Mouse (Mus musculus): ENCODE results near the gene S100a6.

Gene S100a6

GRCm38 (mm10) chr3:90612061-90612460 is 621 bp upstream of the S100a6 start:
- peaks cover 37% of the 10 kb centered on the region for H3K27me3 ChIP-seq (ENCODE audit: insufficient read depth, low read length)
- H3K4me3 ChIP-seq (replicated peaks; ENCODE audit: low read length) = peak overlapping the region; percentile 74; the same call in 1 of the 2 replicates
- no peaks in the 10 kb centered on the region for H3K36me3 ChIP-seq (ENCODE audit: insufficient read depth, low read length)
- no peaks in the 10 kb centered on the region for H3K9me3 ChIP-seq (ENCODE audit: low read length)
- TF ChIP-seq NANOG (IDR thresholded peaks at IDR 0.05; ENCODE audit: borderline replicate concordance, low read length) = no peak
- TF ChIP-seq POU5F1 (IDR thresholded peaks at IDR 0.05; ENCODE audit: borderline replicate concordance, low read length) = no peak
- TF ChIP-seq CTCF (conservative IDR thresholded peaks at IDR 0.05; ENCODE audit: low read length) = no peak
- peaks cover 53% of the 10 kb centered on the region for H3K4me1 ChIP-seq (replicated peaks; ENCODE audit: low read depth, low read length)

GRCm38 (mm10) chr3:90613461-90614147 is 922 bp downstream of the S100a6 start:
- no peaks in the 10 kb centered on the region for H3K36me3 ChIP-seq (ENCODE audit: insufficient read depth, low read length)
- peaks cover 53% of the 10 kb centered on the region for H3K4me1 ChIP-seq (replicated peaks; ENCODE audit: low read depth, low read length)
- no peak for TF ChIP-seq NANOG (IDR thresholded peaks at IDR 0.05; ENCODE audit: borderline replicate concordance, low read length)
- TF ChIP-seq POU5F1 (IDR thresholded peaks at IDR 0.05; ENCODE audit: borderline replicate concordance, low read length) = no peak
- no peak for TF ChIP-seq CTCF (conservative IDR thresholded peaks at IDR 0.05; ENCODE audit: low read length)
- H3K9me3 ChIP-seq (ENCODE audit: low read length) = no peaks in the 10 kb centered on the region
- H3K4me3 ChIP-seq (replicated peaks; ENCODE audit: low read length) = peak overlapping the region; percentile 74
- H3K27me3 ChIP-seq (ENCODE audit: insufficient read depth, low read length) = peaks cover 25% of the 10 kb centered on the region

DNA sequence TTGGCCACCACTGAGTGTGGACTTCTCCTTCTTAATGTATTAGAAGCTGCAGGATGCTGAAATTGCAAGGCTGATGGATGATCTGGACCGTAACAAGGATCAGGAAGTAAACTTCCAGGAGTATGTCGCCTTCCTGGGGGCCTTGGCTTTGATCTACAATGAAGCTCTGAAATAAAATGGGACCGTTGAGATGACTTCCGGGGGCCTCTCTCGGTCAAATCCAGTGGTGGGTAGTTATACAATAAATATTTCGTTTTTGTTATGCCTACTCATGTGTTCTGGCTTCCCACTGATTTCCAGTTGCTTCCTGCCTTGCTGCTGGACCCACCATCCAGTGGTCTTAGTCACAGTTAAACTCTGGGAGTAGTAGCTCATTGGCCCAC is 1.5 kb downstream of the S100a6 start:
- H3K36me3 ChIP-seq (ENCODE audit: insufficient read depth, low read length) = no peaks in the 10 kb centered on the region
- no peaks in the 10 kb centered on the region for H3K9me3 ChIP-seq (ENCODE audit: low read length)
- no peak overlapping the region for H3K4me3 ChIP-seq (replicated peaks; ENCODE audit: low read length)
- peaks cover 53% of the 10 kb centered on the region for H3K4me1 ChIP-seq (replicated peaks; ENCODE audit: low read depth, low read length)
- peaks cover 20% of the 10 kb centered on the region for H3K27me3 ChIP-seq (ENCODE audit: insufficient read depth, low read length)
- TF ChIP-seq CTCF (conservative IDR thresholded peaks at IDR 0.05; ENCODE audit: low read length) (no peak), NANOG (IDR thresholded peaks at IDR 0.05; ENCODE audit: borderline replicate concordance, low read length) (no peak), POU5F1 (IDR thresholded peaks at IDR 0.05; ENCODE audit: borderline replicate concordance, low read length) (no peak)

DNA sequence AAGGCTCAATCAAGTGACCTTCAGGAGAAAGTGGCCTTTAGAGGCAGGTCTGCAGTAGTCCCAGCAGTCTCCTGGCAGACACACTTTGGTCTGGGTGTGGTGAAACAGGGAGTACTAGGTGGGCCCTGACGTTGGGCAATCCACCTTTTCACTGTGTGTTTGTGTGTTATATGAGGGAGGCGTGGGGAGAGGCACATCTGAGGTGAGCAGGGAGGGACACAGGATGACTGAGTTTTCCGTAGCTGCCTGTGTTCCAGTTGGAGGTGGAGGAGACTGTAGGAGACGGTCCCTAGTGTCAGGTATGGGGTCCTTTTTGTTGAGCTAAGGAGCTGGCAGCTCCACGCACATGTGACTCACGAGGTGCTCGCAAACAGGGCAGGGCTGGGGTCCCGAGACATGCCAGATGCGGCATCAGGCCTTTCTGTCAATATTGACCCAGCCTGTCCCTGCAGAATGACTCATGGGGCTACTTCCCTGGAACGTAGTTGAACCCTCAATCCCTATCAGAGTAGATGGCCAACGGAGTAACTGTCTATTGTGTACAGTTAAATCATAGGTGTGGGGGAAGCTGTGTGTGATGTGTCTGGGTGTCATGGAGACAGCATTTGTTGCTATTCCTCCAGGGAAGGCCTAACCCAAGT is 2.0 kb downstream of the S100a6 start:
- peaks cover 17% of the 10 kb centered on the region for H3K27me3 ChIP-seq (ENCODE audit: insufficient read depth, low read length)
- peaks cover 53% of the 10 kb centered on the region for H3K4me1 ChIP-seq (replicated peaks; ENCODE audit: low read depth, low read length)
- no peaks in the 10 kb centered on the region for H3K9me3 ChIP-seq (ENCODE audit: low read length)
- H3K36me3 ChIP-seq (ENCODE audit: insufficient read depth, low read length) = no peaks in the 10 kb centered on the region
- no peak for TF ChIP-seq NANOG (IDR thresholded peaks at IDR 0.05; ENCODE audit: borderline replicate concordance, low read length)
- TF ChIP-seq CTCF (conservative IDR thresholded peaks at IDR 0.05; ENCODE audit: low read length) = no peak
- TF ChIP-seq POU5F1 (IDR thresholded peaks at IDR 0.05; ENCODE audit: borderline replicate concordance, low read length) = no peak
- no peak overlapping the region for H3K4me3 ChIP-seq (replicated peaks; ENCODE audit: low read length)

- no peaks in the 10 kb centered on the region for H3K9me3 ChIP-seq (ENCODE audit: low read length)
- TF ChIP-seq POU5F1 (IDR thresholded peaks at IDR 0.05; ENCODE audit: borderline replicate concordance, low read length) (no peak), NANOG (IDR thresholded peaks at IDR 0.05; ENCODE audit: borderline replicate concordance, low read length) (no peak), CTCF (conservative IDR thresholded peaks at IDR 0.05; ENCODE audit: low read length) (peak; percentile 42)
- peaks cover 53% of the 10 kb centered on the region for H3K4me1 ChIP-seq (replicated peaks; ENCODE audit: low read depth, low read length)
- H3K27me3 ChIP-seq (ENCODE audit: insufficient read depth, low read length) = peaks cover 15% of the 10 kb centered on the region
- no peaks in the 10 kb centered on the region for H3K36me3 ChIP-seq (ENCODE audit: insufficient read depth, low read length)
- no peak overlapping the region for H3K4me3 ChIP-seq (replicated peaks; ENCODE audit: low read length)
Observed at GRCm38 (mm10) chr3:90615415-90615814, 2.7 kb downstream of the S100a6 start.

DNA sequence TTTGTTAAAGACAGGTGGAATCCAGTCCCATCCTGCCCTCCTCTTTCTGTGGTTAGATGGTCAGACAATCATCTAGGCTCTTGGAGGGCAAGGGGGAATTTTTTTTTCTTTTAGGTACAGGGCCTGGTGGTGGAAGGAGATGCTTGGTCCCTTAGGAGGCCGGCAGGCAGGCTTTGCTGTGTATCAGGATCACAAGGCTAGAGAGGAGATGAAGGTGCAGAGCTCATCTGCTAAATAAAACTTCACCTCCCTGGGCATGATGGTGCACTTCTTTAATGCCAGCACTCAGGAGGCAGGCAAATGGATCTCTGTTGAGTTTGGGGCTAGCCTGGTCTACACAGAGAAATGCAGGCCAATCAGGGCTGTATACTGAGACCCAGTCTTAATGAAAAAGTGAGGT is 3.2 kb downstream of the S100a6 start:
- Histone ChIP-seq H3K27me3 (ENCODE audit: insufficient read depth, low read length) (peaks cover 15% of the 10 kb centered on the region), H3K4me3 (replicated peaks; ENCODE audit: low read length) (no peak overlapping the region), H3K4me1 (replicated peaks; ENCODE audit: low read depth, low read length) (peaks cover 53% of the 10 kb centered on the region), H3K9me3 (ENCODE audit: low read length) (no peaks in the 10 kb centered on the region), H3K36me3 (ENCODE audit: insufficient read depth, low read length) (no peaks in the 10 kb centered on the region)
- TF ChIP-seq CTCF (conservative IDR thresholded peaks at IDR 0.05; ENCODE audit: low read length) (no peak), NANOG (IDR thresholded peaks at IDR 0.05; ENCODE audit: borderline replicate concordance, low read length) (no peak), POU5F1 (IDR thresholded peaks at IDR 0.05; ENCODE audit: borderline replicate concordance, low read length) (no peak)

GRCm38 (mm10) chr3:90617586-90617985 is 4.9 kb downstream of the S100a6 start:
- Histone ChIP-seq H3K4me3 (replicated peaks; ENCODE audit: low read length) (no peak overlapping the region), H3K27me3 (ENCODE audit: insufficient read depth, low read length) (peaks cover 15% of the 10 kb centered on the region), H3K36me3 (ENCODE audit: insufficient read depth, low read length) (no peaks in the 10 kb centered on the region), H3K9me3 (ENCODE audit: low read length) (no peaks in the 10 kb centered on the region), H3K4me1 (replicated peaks; ENCODE audit: low read depth, low read length) (peaks cover 41% of the 10 kb centered on the region)
- TF ChIP-seq CTCF (conservative IDR thresholded peaks at IDR 0.05; ENCODE audit: low read length) (peak; percentile 65), NANOG (IDR thresholded peaks at IDR 0.05; ENCODE audit: borderline replicate concordance, low read length) (no peak), POU5F1 (IDR thresholded peaks at IDR 0.05; ENCODE audit: borderline replicate concordance, low read length) (no peak)

DNA sequence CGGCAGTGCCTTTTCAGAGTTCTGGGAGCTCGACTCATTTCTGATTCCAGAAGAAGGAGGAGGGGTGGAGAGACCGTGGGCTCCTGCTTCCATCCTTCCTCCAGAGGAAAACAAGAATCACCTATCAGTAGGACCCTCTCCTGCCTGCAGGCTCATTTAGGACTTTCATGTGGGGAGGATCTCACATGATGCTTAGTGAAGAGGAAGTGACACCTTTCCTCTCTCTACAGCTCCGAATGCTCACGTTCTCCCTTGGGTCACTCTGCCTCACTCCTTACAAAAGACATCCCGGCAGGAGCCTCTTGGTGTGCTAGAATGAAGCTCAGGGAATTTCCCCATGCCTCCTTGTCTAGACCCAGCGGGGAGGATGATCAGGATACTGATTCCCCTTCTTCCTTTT is 8.9 kb downstream of the S100a6 start:
- Histone ChIP-seq H3K4me1 (replicated peaks; ENCODE audit: low read depth, low read length) (peaks cover 3% of the 10 kb centered on the region; the same call in 1 of the 2 replicates), H3K4me3 (replicated peaks; ENCODE audit: low read length) (no peak overlapping the region), H3K9me3 (ENCODE audit: low read length) (no peaks in the 10 kb centered on the region), H3K27me3 (ENCODE audit: insufficient read depth, low read length) (no peaks in the 10 kb centered on the region), H3K36me3 (ENCODE audit: insufficient read depth, low read length) (no peaks in the 10 kb centered on the region)
- TF ChIP-seq CTCF (conservative IDR thresholded peaks at IDR 0.05; ENCODE audit: low read length) = no peak
- no peak for TF ChIP-seq NANOG (IDR thresholded peaks at IDR 0.05; ENCODE audit: borderline replicate concordance, low read length)
- no peak for TF ChIP-seq POU5F1 (IDR thresholded peaks at IDR 0.05; ENCODE audit: borderline replicate concordance, low read length)
